Mouse (Mus musculus): Measurements from ENCODE around the gene Plekha5.
A peak's percentile ranks its signal among the peaks of the same experiment; 100 is the strongest.

The Plekha5 gene

DNA sequence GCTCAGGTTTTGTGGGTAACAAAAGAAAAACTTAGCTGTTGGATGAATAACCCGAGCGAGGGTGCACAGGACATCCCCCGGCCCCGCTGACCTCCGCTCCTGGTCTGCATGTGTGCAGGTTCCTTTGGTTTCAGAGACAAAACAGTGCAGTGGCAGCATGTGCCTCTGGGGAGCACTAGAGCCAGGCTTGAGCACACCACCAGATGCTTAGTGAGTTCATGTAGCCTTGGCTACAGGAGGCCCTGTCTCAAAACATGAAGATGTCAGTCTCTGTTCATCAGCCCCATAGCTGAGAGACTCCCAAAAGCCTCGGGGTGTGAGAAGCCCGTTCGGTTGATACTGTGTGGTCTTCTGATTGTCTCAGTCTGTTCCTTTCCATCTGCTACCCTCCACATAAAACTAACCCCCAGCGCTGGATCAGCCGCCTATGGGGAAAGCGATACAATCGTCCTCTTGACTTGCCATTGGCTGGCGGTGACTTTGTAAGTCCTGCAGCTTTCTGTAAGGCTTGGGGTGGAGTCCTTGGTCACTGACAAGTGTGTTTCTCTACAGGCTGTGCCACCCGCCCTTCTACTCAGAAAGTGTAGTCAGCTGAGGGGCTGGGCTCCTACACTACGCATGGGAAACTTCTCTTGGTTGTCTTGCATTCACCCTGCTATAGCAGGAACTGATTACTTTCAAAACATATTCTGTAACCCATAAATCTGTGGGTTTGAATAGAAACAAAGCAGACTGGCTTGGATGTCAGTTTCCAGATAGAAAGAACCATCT lies 32.7 kb downstream of the Plekha5 start:
- DNase-seq, result no peak

DNA sequence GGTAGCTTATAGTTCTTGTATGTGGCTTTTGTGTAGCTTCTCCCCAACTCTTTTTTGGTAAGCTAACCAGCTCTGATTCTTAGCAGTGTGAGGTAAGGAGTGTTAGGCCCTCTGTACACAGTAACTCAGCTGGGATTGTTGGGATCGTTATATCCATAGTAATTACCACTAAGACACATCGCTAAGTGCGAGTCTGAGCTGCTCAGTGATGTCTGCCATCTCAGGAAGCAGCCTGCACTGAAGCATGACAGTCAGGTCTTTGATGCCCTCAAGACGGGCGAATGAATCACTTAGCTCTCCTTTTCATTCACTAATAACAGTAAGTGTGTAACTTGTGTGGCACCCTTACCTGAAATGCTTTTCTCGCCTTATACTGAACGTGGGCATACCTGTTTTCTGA lies 36.5 kb downstream of the Plekha5 start:
- DNase-seq, result no peak

DNA sequence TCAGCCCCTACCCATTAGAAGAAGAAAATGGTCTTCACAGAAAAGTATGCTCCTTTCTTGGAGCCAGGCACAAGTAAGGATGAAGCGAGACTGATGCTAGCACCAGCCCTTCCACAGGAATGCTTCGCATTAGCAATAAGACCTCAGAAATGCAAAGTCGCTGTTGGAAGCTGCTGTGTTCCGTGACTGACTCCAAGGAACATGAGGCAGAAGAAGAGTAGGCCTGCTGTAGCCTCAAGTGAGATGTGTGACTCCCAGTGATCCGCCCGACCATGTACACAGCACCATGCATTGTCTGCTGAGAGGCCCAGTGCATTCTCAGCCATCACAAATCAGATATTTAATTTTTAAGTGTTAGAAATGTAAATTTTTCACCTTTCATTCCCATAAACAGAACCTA lies 41.0 kb downstream of the Plekha5 start:
- DNase-seq, result no peak

DNA sequence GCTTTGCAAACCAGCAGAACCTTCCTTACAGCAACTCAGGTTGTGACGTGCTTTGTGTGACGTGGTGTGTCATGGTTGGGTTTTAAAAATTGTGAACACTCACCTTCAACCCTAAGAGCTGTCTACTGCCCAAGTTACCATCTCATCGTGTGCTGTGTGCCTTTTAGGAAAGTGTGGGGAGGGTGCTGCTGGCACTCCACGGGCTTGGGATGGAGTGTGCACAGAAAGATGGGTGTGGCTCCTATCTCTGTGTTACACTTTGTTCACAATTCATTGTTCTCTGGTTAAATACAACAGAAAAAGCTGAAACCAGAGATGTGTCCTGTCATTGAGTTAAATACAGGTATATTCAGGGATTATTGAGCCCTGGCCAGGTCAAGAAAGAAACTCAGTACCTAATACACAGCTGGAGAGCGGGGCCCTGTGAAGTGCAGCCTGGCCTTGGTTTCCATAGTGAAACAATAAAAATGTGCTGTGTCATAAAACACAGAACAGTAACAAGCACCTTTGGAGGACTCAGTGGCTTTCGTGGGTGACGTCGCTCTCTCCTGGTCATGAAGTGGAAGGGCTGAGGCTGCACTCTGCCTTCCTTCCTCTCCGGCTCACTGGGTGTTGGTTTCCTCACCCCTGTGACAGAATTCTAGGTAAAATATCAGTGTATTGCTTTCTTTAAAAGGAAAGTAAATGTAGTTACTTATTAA lies 42.2 kb downstream of the Plekha5 start:
- no peak for DNase-seq

DNA sequence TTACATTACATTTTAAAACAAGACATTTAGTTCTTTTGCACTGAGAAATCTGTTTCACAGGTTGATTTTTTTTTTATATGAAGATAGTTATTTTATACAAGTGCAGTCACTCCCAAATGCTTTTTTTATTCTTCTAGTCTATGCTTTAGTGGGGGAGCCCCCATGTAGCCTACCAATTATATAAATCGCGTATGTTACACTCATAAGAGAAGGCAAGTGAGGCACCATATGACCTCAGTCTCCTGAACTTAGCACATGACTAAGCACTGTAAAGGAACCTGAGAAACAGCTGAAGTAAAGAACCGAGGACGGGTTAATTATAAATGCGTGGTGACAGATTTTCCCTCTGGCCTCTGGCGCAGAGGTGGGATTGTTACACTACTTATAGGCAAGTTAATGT lies 43.0 kb downstream of the Plekha5 start:
- no peak for DNase-seq

DNA sequence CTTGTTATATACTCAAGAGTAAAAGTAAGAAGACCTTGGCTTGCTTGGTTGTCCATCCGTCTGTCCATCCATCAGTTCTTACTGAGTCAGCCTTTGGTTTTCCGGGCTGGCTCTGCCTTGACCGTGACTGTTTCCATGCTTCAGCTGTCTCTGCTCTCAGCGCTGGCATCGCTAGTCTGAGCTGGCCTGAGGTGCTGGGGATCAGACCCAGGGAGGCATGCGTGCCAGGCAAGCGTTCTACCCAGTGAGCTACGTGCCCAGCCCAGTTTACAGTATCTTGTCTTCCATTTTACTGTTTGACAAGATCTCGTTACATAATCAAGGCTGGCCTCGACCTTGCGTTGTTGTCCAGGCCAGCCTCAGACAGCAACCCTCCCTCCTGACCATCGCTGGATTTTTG lies 44.0 kb downstream of the Plekha5 start:
- DNase-seq, result no peak

DNA sequence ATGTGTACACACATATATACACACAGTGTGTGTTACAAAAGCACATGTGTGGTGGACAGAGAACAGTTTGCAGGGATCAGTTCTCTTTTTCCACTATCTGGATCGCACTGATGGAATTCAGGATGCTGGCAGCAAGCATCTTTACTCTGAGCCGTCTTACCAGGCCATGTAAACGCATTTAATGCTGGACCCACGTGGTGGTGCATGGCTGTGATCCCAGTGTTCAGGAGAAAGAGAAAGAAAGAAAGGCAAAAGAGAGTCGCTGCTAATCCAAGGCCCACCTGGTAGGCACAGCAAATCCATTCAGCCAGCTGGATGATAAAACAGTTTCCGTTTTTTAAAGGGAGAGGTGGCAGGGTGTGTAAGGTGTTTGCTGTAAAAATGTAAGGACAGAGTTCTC lies 45.9 kb downstream of the Plekha5 start:
- no peak for DNase-seq

DNA sequence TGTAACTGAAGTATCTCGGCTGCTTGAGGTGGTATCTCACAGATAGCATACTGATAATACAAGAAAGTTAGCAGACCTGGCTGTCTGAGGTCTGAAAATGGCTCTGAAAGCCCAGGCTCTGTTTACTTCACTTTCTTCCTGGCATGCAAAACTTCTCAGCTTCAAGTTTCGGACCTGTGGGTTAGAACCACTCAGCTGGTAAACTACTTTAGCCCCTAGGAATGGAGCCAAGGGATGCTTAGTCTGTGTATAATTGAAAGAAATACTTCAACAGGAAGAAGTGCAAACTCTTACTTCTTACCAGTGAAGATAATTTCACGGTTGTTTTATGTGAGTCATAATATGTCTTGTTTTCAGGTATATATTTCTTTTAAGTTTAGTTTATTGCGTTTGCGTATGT lies 47.9 kb downstream of the Plekha5 start:
- DNase-seq, result no peak

DNA sequence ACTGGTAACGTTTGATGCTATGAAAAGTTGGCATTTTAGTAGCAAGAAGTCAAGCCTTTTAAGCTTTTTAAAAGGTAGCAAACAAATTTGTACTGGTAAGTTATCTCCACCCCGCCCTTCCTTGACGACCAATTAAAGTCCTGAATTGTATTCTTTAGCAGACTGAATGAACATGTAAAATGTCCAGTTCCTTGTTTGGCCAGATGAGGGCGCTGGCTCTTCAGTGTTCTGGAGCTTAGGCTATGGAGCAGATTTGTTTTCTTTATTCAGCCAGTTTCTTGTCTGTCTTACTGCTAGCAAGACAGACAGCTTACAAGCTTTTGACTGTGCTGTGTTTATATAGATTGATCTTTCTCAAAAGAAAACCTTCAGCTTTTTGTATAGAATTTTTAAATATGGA lies 48.5 kb downstream of the Plekha5 start:
- DNase-seq, result peak; percentile 83 to 92

DNA sequence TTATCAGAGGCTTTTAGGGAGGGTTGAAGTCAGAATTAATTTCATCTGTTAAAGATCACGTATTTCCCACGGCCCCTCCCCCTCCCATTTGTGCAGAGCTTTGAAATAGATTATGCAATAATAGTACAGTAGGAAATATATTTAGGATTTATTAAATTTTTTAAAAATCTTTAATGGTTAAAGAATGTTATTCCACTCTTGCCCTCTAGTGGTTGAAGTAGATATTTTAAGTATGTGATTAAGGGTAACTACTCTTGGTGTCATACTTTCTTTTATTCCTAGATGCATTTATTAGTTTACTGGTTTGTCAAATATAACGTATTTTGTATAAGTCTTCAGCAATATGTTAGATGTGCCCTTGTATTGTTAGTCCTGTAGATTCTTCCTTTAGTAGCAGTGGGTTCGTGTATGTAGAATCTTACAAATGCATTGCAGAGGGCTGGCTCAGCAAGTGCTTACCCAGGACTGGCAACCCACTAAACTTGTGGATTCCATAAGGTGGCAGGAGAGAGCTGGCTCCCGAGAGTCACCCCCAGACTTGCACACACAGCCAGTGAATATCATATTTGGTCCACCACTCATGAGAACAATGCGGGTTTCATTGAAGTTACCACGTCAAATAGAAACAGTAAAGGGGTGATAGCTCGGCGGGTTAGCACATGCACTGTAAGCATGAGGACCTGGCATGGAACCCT lies 51.7 kb downstream of the Plekha5 start:
- DNase-seq, result peak; percentile 61 to 64

DNA sequence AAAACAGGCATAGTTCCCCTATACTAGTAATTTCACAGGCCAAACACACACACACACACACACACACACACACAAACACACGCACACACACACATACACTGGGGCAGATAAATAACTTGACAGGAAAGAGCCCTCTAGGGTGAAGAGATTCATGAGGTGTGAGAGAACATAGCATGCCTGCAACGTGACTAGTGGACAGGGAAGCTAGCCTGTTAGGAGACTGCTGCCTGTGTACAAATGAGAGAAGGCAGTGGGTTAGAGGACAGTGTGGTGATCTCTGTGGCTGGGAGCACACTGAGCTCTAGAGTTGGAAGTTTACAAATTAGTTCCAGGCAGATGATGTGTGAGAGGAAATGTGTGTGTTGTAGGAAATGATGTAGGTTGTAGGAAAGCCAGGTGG lies 53.1 kb downstream of the Plekha5 start:
- DNase-seq, result no peak

DNA sequence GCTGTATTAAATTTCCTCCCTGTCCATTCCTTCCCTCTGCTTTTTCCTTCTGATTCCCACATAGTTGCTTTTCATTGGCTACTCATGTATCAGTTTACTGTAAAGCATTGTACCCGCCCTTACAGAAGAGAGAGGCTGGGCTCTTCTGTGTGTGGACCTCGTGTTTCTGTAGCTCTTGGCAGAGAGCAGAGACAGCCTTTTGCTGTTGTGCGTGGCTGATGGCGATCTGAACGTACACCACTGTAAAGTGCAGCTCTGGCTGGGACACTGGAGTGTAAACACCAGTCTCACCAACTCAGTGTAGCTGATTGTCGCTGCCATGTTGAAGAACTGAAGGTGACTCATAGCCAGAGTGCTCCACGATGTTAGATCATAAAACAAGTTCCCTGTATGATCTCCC lies 54.2 kb downstream of the Plekha5 start:
- DNase-seq, result no peak

DNA sequence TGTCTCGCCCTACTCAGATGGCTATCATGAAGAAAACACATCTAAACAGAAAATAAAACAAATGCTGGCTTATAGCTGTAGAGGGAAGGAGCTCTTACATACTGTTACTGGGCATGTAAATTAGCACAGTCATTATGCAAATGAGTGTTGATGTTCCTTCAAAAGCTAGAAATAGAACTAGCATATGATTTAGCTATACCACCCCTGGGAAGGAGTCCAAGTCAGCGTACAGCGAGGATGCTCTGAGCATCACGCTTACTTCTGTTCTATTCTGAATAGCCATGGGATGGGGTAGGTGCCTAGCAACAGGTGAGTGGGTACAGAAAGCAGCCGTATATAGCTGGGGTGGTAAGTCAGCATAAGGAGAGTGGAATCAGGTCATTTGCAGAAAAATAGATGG lies 55.1 kb downstream of the Plekha5 start:
- no peak for DNase-seq

DNA sequence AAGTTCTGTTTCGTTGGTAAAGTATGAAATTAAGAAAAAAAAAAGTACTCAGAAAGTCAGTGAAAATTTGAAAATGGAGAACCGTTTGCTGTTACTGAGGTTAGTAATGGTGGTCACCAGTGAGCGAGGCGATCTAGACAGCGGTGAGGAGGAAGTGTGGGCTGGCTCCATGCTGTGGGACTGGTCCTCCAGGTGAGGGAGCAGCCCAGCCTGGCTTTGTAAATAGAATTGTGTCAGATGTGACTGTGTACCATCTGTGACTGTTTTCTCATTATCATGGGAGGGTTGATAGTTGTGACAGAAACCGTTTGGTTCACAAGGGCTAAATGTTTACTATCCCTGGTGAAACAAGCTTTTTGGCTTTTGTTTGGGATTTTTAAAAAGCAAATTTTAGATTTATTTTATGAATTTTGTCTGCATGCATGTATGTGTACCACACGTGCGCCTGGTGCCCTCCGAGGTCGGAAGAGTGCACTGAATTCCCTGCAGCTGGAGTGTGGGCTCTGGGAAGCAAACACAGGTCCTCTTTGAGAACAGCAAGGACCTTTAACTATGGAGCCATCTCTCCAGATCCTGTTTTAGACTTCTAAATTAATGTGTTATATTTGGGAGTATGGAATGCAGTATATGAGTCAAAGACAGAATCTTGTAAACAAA lies 56.7 kb downstream of the Plekha5 start:
- DNase-seq, result peak; percentile 46 to 59

DNA sequence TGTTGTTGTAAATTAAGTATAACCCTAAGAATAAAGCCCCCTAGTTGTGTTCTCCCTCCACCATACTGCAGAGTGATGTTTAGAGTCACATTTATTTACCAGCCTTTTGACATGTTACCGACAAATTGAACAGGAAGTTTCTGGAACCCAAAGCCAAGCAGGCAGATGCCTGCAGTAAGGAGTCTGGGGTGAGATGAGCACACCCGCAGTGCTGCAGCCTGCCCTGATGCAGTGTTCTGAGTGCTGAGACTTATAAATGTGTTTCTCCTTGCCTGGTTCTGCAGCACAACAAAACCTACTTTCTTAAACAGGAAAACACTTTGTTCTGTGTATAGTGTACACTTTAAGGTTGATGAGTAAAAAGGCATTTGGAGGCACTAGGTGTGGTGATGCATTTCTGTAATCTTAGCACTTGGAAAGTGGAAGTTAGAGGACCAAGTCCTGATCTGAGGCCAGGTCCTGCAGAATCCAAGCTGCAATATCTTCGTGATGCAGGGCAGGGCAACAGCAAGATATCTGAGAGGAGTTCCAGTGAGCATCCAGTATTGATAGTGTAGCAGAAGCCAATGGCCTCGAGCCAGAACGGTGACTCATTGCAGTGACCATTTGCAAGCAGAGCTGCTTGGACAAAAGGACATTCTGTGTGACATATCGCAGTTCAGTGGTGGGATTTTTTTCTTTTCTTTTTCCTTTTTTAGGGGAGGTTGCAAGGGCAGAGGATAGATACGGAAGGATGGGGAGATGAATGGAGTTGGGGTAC lies 58.0 kb downstream of the Plekha5 start:
- DNase-seq, result peak; percentile 89 to 94

DNA sequence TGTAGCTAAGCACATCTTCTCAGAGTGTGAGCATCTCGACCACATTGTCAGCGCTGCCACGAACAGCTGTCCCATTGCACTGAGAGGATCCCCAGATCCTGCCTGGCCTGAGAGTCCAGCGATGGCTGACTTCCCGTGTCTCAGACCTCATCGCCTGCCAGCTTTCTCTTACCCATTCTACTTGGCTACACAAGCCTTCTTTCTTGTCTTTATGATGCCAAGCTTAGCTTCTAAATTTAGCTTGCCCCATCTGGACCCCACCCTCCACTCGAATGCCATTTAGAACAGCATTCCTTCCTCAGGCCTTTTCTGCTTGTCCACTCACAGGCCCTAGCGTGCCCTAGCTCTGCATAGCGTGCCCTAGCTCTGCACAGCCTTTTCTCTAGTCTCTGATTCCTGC lies 60.3 kb downstream of the Plekha5 start:
- DNase-seq, result peak; percentile 63 to 73

DNA sequence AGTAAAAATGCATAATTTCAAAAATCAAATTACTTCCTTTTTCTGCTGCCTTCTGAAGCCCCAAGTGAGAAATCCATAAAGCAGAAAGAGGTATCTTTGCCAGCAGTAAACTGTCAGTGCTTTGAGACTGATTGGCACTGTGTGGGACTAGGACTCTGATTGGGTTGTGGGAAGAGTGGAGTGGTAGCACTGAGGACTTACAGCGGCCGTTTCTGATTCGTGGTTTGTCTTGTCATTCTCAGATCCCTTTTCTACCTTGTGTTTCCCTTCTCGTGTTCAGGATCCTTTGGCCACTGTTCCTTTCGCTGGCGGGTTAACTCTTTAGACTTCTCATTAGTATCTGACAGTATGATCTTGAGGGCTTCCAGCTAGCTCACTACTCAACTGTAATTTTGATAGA lies 61.8 kb downstream of the Plekha5 start:
- DNase-seq, result no peak

DNA sequence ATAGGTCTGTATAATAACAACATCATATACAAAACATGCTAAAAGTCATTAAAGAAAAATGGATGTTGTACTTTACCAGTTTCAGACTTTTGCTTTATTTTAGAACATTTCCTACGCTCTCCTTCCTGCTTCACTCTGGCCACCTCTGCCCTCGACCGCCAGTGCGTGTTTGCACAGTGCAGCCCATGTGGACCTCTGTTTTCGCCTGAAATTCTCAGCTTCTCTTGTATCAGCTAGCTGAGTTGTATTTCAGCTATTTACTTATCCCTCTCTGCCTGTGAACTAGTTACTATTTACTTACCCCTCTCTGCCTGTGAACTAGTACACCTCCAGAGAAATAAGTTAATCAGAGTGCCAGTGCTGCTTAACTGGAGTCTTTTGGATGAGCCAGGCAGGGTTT lies 62.8 kb downstream of the Plekha5 start:
- no peak for DNase-seq

DNA sequence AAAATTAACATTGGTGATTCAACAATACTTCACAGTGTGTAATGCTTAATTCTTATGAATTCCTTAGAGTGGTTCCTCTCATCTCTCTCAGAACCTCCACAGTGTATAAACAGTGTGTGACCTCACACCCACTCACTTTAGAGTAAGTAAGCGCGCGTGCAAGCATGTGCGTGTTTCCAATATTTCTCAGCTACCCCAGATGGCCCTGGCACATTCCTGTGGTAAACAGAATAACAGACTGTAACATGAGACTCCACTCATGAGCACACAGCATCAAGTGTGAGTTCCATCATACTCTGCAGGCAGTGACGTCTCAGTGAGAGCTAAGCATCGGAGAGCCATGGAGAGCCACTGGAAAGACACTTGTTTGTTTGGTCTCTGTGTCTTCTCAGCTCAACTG lies 63.6 kb downstream of the Plekha5 start:
- no peak for DNase-seq

DNA sequence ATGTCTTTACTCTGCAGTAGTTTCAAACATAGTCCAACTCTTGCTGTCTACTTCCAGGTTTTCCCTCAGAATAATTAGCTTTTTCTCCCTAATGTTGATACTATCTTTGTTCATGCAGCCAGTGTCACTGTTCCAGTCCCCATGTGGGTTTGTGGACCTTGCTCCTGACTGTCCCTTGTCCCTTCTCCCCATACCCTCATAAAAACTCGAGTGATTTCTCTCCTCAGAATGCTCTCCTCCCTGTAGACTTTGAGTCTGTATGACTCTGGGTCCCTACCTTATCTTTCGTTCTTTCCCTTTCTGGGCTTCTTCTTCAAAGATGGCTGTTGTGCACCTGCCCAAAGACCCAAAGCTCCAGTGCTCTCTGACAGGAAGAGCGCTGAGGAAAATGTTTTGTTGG lies 64.8 kb downstream of the Plekha5 start:
- no peak for DNase-seq

DNA sequence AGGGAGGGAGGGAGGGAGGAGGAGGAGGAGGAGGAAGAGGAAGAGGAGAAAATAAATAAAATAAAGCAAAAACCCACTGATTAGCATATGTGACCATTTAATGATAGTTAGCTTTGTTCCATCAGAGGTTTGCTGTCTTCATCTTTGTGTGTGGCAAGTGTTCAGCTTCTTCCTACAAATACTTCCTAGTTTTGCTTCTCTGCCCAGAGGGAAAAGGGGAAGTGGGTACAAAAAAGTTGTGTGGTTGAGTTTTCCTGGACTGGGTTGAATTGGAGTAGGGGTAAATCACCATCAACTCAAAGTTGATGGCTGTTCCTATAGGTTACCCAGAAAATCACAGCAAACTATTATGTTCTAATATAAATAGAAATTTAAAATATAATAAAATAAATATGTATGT lies 65.7 kb downstream of the Plekha5 start:
- DNase-seq, result no peak

DNA sequence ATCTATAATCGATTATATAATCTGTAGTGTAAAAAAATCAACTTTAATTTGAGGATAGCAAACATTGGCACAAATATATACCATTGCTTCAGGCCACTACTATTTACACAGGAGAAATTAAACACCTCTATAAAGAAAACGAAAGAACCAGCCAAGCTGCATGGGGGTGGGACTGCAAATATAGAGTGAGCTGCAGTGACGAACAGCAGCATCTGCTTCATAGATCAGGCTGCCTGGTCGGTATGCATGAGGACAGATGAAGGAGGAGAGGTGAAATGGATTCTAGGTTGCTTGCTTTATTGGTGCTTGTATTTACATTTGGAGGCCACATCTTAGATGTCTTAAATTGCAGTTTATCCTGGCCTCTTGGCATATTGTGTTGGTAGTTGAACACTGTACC lies 66.4 kb downstream of the Plekha5 start:
- DNase-seq, result no peak
